Mouse (Mus musculus) CD4-positive, CD25-positive, alpha-beta regulatory T cell (primary cell): ENCODE data around the gene Carnmt1. TPM values are rescaled to one million over a fixed set of nuclear protein-coding genes. Genes with fewer than 3 reads are reported as not detected.

ENCODE experiments used
- polyA plus RNA-seq: library from polyadenylated mRNA; unstranded; fragments of 100-300 nt; shearing (Covaris generic); gene quantifications from one replicate; pipeline ENCODE4 v1.2.1, GENCODE M21; 2017

Carnmt1 gene
- polyA plus RNA-seq = 22.5 TPM

DNA sequence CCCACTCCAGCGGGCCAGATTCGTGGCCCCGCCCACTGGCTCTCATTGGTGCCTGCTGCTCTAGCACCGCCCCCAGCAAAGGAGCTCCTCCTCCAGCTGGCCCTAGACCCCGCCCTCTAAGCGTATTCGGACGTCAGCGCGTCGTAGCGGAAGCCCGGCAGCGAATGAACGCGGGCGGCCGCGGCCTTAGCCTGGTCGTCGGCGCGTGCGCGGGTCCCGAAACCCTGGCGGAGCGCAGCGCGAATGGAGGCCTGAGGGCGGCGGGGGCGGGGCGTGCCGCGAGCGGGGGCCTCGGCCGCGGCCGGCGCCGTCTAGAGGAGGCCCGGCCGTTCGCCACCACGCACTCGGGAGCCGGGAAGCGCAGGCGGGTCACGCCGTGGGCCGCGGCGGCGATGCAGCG, at the start of gene Carnmt1:
Gene Carnmt1 (plus strand): TSS at position 157 of the 400 bp plus-strand sequence.

DNA sequence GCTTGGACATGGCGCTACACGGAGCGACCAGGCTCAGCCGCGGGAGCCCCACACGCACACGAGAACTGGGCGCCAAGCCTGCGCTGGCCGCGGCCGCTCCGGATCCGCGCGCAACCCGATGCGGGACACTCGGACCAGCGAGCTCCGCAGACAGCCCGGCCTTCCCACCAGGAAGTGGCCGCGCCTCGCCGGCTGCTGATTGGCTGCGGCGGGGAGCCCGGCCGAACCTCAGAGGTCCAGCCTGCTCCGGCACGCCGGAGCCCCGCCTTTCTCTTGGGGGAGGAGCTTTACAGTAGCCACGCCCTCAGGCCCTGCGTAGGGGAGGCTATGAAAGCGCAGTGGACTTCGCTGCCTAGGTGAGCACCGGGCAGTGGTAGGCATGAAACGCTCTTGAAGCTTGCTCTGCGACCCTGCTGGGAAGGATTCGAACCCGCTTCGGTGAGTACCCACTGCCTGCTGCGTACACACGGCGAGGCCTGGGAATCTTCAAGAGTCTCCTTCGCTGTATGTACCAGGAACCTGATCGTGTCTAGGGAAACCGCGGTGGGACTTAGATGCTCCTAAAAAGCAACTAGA, 38.8 kb upstream of the Carnmt1 start, which contains the start of the genes Ostf1 and Nmrk1:
Gene Ostf1 (minus strand): TSS at position 180 of the 576 bp plus-strand sequence.
Gene Nmrk1 (plus strand): TSS at position 307 of the 576 bp plus-strand sequence.

DNA sequence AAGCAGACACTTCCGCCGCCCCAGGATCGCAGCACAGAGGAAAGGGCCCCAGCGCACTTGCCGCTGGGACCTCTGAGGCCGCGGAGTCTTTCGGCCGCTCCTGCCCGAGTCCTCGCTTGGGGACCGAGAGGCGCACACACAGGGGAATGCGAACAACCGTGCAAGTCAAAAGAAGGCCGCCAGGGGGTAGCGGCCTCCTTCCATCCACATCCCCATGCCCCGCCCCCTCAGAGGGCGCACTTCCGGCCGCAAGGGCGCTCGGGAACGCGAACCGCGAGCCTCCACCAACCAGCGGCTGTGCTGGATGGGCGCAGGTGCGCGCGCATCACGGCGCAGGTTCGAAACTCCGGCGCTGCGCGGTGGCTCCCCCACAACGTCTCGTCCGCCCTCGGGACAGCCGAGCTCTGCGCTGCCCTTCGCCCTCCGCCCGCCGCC, 42.3 kb downstream of the Carnmt1 start, which contains the start of gene D030056L22Rik:
Gene D030056L22Rik (plus strand): TSS at position 328 of the 435 bp plus-strand sequence.

DNA sequence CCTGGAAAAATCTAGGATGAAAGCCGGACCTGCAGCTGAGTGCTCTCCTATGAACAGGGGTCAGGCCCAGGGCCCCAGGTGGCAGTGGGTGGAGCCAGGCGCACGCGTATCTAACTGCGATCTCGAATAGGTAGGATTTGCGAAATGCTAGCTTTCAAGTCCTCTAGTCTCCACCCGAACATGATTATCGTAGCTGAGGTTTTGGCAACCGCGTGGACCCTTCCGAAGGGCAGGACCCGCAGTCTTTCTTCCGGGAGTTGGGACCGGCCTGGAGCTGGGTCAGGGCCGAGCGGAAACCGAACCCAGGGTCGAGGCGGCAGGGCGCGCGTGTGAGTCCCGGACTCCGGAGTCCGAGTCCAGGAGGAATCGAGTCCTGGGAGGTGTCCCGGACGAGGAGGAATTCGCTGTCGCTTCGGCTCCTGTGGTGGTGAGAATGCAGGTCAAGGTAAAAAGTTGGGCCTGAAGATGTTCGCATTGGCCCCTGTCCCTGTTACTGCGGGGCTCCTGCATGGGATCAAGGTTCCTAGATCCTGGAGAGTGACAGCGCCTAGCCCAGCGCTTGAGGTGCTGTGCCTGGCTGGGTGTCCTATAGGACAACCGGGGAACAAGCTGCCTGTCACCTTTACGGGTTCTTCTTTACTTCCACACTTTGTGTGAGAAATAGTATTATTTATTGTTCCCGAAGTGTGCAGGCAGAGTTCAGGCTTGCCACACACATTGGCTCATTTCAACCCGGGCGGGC, 79.2 kb downstream of the Carnmt1 start, which contains the start of gene Trpm6:
Gene Trpm6 (plus strand): TSS at position 386 of the 742 bp plus-strand sequence.

Other genes with a start within 250 kb of the Carnmt1 start
- 152 TPM for gene Ostf1, start 38.9 kb upstream of the Carnmt1 start, polyA plus RNA-seq
- 7.0 TPM for gene Nmrk1, start 38.8 kb upstream of the Carnmt1 start, polyA plus RNA-seq
- 28.5 TPM for gene D030056L22Rik, start 42.4 kb downstream of the Carnmt1 start, polyA plus RNA-seq
- gene Trpm6, start 79.2 kb downstream of the Carnmt1 start, polyA plus RNA-seq = 0.44 TPM